Mouse (Mus musculus): ENCODE data around the gene Mertk. TPM values are rescaled to one million over a fixed set of nuclear protein-coding genes. Genes with fewer than 3 reads are reported as not detected.

Mertk gene
- polyA plus RNA-seq, 1 experiment from 2014 or later, result 3.7 TPM

- Histone ChIP-seq H3K9ac (no peak overlapping the region), H3K27me3 (no peaks in the 10 kb centered on the region), H3K4me2 (no peak overlapping the region), H3K27ac (0 out of 2 replicates have a peak overlapping the region, but pooled peaks have one; percentile 40), H3K4me1 (replicated peaks) (peaks cover 18% of the 10 kb centered on the region), H3K9me3 (replicated peaks) (no peaks in the 10 kb centered on the region), H3K36me3 (no peaks in the 10 kb centered on the region), H3K4me3 (no peak overlapping the region)
- no peak for ATAC-seq (replicated peaks; ENCODE audit: insufficient number of reproducible peaks, insufficient read depth, low FRiP score, low read depth)
- WGBS, result 53% methylated on average over 12 of the region's 12 CpGs
Measured at GRCm38 (mm10) chr2:128745879-128746620, 47.3 kb downstream of the Mertk start.

DNA sequence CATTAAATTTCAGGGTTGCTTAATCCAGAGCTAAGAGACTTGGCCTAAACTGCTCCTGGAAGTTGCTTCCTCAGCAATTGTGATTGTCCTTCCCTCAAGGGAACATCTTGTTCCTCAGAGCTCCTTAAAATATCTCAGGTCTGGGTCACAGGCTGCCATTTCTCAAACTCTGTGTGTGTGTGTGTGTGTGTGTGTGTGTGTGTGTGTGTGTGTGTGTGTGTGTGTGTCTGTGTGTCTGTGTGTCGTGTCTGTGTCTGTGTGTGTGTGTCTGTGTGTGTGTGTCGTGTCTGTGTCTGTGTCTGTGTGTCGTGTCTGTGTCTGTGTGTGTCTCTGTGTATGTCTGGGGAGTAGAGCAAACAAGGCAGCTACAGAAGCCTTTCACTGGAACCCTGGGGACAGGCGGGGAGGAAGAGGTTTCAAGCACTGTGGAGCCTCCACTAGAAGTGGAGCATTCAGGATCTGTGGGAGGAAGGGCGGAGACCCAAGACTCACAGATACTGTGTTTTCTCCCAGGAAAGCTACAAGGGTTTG, 47.9 kb downstream of the Mertk start:
- WGBS, result 64% methylated on average over 5 of the region's 5 CpGs
- Histone ChIP-seq H3K4me2 (no peak overlapping the region), H3K27me3 (no peaks in the 10 kb centered on the region), H3K9ac (no peak overlapping the region), H3K9me3 (replicated peaks) (no peaks in the 10 kb centered on the region), H3K4me3 (no peak overlapping the region), H3K4me1 (replicated peaks) (peaks cover 22% of the 10 kb centered on the region), H3K27ac (peak overlapping the region; percentile 40), H3K36me3 (no peaks in the 10 kb centered on the region)
- ATAC-seq (replicated peaks; ENCODE audit: insufficient number of reproducible peaks, insufficient read depth, low FRiP score, low read depth), result no peak

GRCm38 (mm10) chr2:128747433-128748028, 48.8 kb downstream of the Mertk start:
- Histone ChIP-seq H3K4me3 (no peak overlapping the region), H3K36me3 (no peaks in the 10 kb centered on the region), H3K9ac (no peak overlapping the region), H3K27me3 (no peaks in the 10 kb centered on the region), H3K4me2 (no peak overlapping the region), H3K27ac (peak overlapping the region; percentile 39), H3K4me1 (replicated peaks) (peaks cover 30% of the 10 kb centered on the region), H3K9me3 (replicated peaks) (no peaks in the 10 kb centered on the region)
- ATAC-seq (replicated peaks; ENCODE audit: insufficient number of reproducible peaks, insufficient read depth, low FRiP score, low read depth), result no peak
- 68% methylated on average over 8 of the region's 8 CpGs for WGBS

GRCm38 (mm10) chr2:128748171-128748570, 49.4 kb downstream of the Mertk start:
- 65% methylated on average over 6 of the region's 6 CpGs for WGBS
- Histone ChIP-seq H3K27me3 (no peaks in the 10 kb centered on the region), H3K4me2 (no peak overlapping the region), H3K36me3 (no peaks in the 10 kb centered on the region), H3K4me3 (no peak overlapping the region), H3K9ac (no peak overlapping the region), H3K4me1 (replicated peaks) (peaks cover 36% of the 10 kb centered on the region), H3K27ac (no peak overlapping the region), H3K9me3 (replicated peaks) (no peaks in the 10 kb centered on the region)
- no peak for ATAC-seq (replicated peaks; ENCODE audit: insufficient number of reproducible peaks, insufficient read depth, low FRiP score, low read depth)

DNA sequence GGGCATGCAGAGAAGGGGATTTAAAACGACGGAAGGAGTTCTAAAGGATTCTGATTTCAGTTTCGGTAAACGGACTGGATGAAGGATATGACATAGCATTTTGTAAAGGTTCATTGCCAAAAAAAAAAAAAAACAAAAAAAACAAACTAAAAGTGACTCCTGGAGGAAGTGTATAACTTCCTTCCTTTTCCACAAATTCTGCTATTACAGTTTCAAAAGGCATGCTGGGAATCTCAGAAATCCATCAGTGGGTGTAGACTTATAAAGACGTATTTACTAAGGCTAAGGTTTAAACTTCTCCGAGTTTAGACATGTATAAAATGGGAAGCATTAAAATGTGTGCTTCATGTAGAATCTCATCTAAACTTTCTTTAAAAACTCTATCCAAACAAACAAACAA, 52.3 kb downstream of the Mertk start:
- no peak for ATAC-seq (replicated peaks; ENCODE audit: insufficient number of reproducible peaks, insufficient read depth, low FRiP score, low read depth)
- no peaks in the 10 kb centered on the region for H3K27me3 ChIP-seq
- peaks cover 47% of the 10 kb centered on the region for H3K4me1 ChIP-seq (replicated peaks)
- no peak overlapping the region for H3K4me3 ChIP-seq
- no peak overlapping the region for H3K9ac ChIP-seq
- 56% methylated on average over 6 of the region's 6 CpGs for WGBS
- H3K9me3 ChIP-seq (replicated peaks), result no peaks in the 10 kb centered on the region
- H3K36me3 ChIP-seq, result no peaks in the 10 kb centered on the region
- H3K27ac ChIP-seq, result no peak overlapping the region
- no peak overlapping the region for H3K4me2 ChIP-seq

DNA sequence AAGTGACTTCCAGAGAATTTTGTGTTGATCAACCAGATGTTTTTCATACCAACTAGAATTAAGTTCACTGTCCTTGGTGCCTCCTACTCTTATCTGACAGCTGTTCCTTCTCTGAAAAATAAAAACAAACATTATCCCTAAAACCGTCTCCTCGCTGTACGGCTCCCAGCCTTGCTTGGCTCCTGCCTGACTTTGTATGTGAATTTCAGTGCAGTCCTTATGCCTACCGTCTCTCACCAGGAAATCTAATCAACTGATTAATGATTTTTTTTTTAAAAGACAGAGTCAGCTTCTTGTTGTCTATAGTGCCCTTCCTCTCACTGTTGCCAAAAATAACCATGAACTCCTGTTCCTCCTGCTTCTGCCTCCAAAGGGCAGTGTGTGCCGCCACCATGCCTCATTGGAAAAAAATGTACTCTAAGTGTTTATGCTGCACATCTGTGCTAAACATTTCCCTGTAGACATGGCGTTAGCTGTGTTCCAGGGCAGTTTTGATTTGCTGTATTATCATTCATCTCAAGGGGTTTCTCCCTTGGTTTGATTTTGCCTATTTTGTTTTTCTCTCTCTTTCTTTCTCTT, 54.6 kb downstream of the Mertk start:
- H3K36me3 ChIP-seq, result 0 out of 2 replicates have a peak, but pooled peaks cover 7% of the 10 kb centered on the region
- H3K9me3 ChIP-seq (replicated peaks), result no peaks in the 10 kb centered on the region
- no peak for ATAC-seq (replicated peaks; ENCODE audit: insufficient number of reproducible peaks, insufficient read depth, low FRiP score, low read depth)
- 14% methylated on average over 6 of the region's 6 CpGs for WGBS
- 0 out of 2 replicates have a peak overlapping the region, but pooled peaks have one; percentile 9 for H3K4me2 ChIP-seq
- no peak overlapping the region for H3K9ac ChIP-seq
- H3K27me3 ChIP-seq, result no peaks in the 10 kb centered on the region
- H3K4me1 ChIP-seq (replicated peaks), result peaks cover 31% of the 10 kb centered on the region
- H3K27ac ChIP-seq, result peak overlapping the region; percentile 68
- H3K4me3 ChIP-seq, result no peak overlapping the region

DNA sequence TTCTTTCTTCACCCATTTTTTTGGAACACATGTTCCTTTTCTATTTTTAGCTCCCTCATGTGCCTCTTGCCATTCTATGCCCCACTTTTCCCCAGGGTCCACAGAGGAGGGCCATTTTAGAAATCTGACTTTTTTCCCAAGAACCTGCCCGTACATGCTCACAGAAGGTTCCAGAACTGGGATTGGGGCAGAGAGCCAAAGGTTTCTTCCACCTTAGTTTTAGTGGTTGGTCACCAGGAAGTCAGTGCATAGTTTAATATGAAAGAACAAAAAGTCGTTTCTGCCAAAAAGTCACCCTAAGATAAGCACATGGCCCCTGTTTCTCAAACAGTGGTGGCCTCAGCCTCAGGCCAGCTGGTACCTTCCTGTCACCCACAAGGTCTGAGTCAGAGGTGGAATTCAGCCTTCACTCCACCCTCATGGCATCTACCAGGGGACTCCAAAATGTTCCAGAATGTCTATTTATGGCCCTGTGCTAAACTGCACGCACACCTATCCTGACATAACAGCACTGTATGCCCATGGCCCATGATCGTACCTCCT, 56.5 kb downstream of the Mertk start:
- 75% methylated on average over 4 of the region's 4 CpGs for WGBS
- no peak overlapping the region for H3K4me2 ChIP-seq
- H3K4me1 ChIP-seq (replicated peaks), result peaks cover 38% of the 10 kb centered on the region

DNA sequence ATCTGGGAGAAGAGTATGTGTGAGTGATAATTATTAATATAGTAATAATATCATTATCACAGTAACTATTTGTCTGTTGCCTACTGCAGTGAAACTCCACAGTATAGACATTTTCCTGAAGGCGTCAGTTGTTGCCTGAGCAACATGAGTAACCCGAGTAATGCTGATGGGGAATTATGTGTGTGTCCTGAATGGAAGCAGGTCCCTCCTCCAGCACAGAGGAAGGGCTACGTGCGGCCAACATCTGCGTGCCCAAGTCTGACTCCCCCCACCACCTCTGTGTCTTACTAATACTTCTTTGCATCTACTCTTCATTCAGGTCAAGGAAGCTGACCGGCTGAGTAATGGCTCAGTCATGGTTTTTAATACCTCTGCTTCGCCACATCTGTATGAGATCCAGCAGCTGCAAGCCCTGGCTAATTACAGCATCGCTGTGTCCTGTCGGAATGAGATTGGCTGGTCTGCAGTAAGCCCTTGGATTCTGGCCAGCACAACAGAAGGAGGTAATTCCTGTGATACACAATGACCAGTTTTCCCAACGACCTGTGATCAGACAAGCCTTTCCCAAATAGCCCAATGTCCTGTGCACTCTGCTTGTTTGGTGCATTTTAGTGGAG, 60.1 kb downstream of the Mertk start:
- 36% methylated on average over 10 of the region's 10 CpGs for WGBS
- H3K4me2 ChIP-seq, result peak overlapping the region; percentile 3; the same call in 1 of the 2 replicates
- no peak overlapping the region for H3K27ac ChIP-seq
- ATAC-seq (replicated peaks; ENCODE audit: insufficient number of reproducible peaks, insufficient read depth, low FRiP score, low read depth), result no peak
- H3K27me3 ChIP-seq, result no peaks in the 10 kb centered on the region
- no peaks in the 10 kb centered on the region for H3K9me3 ChIP-seq (replicated peaks)
- H3K36me3 ChIP-seq, result peaks cover 25% of the 10 kb centered on the region
- no peak overlapping the region for H3K9ac ChIP-seq
- no peak overlapping the region for H3K4me3 ChIP-seq
- H3K4me1 ChIP-seq (replicated peaks), result peaks cover 14% of the 10 kb centered on the region

More for the DNA sequence above, 56.5 kb downstream of the Mertk start:
- Histone ChIP-seq H3K27me3 (no peaks in the 10 kb centered on the region), H3K4me3 (no peak overlapping the region), H3K27ac (no peak overlapping the region), H3K36me3 (0 out of 2 replicates have a peak, but pooled peaks cover 9% of the 10 kb centered on the region), H3K9ac (no peak overlapping the region), H3K9me3 (replicated peaks) (no peaks in the 10 kb centered on the region)
- no peak for ATAC-seq (replicated peaks; ENCODE audit: insufficient number of reproducible peaks, insufficient read depth, low FRiP score, low read depth)

- H3K36me3 ChIP-seq, result peaks cover 21% of the 10 kb centered on the region
- no peaks in the 10 kb centered on the region for H3K9me3 ChIP-seq (replicated peaks)
- no peak overlapping the region for H3K4me2 ChIP-seq
- H3K27me3 ChIP-seq, result no peaks in the 10 kb centered on the region
- no peak overlapping the region for H3K4me3 ChIP-seq
- no peak overlapping the region for H3K27ac ChIP-seq
- no peak for ATAC-seq (replicated peaks; ENCODE audit: insufficient number of reproducible peaks, insufficient read depth, low FRiP score, low read depth)
- peaks cover 6% of the 10 kb centered on the region for H3K4me1 ChIP-seq (replicated peaks)
- H3K9ac ChIP-seq, result no peak overlapping the region
- 88% methylated on average over 9 of the region's 9 CpGs for WGBS
Measured at GRCm38 (mm10) chr2:128762008-128762407, 63.3 kb downstream of the Mertk start.

- H3K4me2 ChIP-seq, result no peak overlapping the region
- H3K27me3 ChIP-seq, result no peaks in the 10 kb centered on the region
- H3K9ac ChIP-seq, result no peak overlapping the region
- H3K4me1 ChIP-seq (replicated peaks), result no peaks in the 10 kb centered on the region
- ATAC-seq (replicated peaks; ENCODE audit: insufficient number of reproducible peaks, insufficient read depth, low FRiP score, low read depth), result no peak
- WGBS, result 87% methylated on average over 1 of the region's 1 CpGs
- H3K36me3 ChIP-seq, result peaks cover 17% of the 10 kb centered on the region
- no peak overlapping the region for H3K4me3 ChIP-seq
- H3K27ac ChIP-seq, result no peak overlapping the region
- no peaks in the 10 kb centered on the region for H3K9me3 ChIP-seq (replicated peaks)
Measured at GRCm38 (mm10) chr2:128765787-128766186, 67.0 kb downstream of the Mertk start.

Measured in heart, embryonic 15.5 days (tissue).